Mouse (Mus musculus) MEL (cell line): ENCODE data around the gene Ivd. TPM values are rescaled to one million over a fixed set of nuclear protein-coding genes. Genes with fewer than 3 reads are reported as not detected.

Experiments used
- DNase-seq: peaks from one replicate; pipeline ENCODE4 v3.0.0; 2011; ENCODE audit warnings: low read depth, low spot score
- H3K27ac ChIP-seq: 2 replicates; pipeline ENCODE4 v1.5.1; 2012; ENCODE audit warnings: low read depth, mild to moderate bottlenecking, control low read depth, low read length, moderate library complexity; ENCODE audit not compliant: control insufficient read depth
- H3K27me3 ChIP-seq, 2 experiments: fragments of 150-350 bp in 1 of 2; sonication (generic) in 1 of 2; 2 replicates each; pipeline ENCODE4 v1.6.1; 2012; ENCODE audit warnings: low read length in 2 of 2, mild to moderate bottlenecking in 2 of 2, improper control_type of control experiment in 1 of 2, moderate library complexity in 1 of 2; ENCODE audit not compliant: insufficient read depth in 2 of 2, control insufficient read depth in 1 of 2
- H3K36me3 ChIP-seq, 2 experiments: 2 replicates each; pipeline ENCODE4 v1.6.1; 2012 to 2014; ENCODE audit warnings: low read length in 2 of 2, improper control_type of control experiment in 1 of 2, inconsistent platforms in 1 of 2, mild to moderate bottlenecking in 1 of 2; ENCODE audit not compliant: insufficient read depth in 2 of 2, control insufficient read depth in 1 of 2
- H3K4me1 ChIP-seq, 2 experiments: fragments of 150-350 bp in 1 of 2; sonication (generic) in 1 of 2; 2 replicates each; pipeline ENCODE4 v1.6.1; 2012; ENCODE audit warnings: low read length in 2 of 2, improper control_type of control experiment in 1 of 2, mild to moderate bottlenecking in 1 of 2; ENCODE audit not compliant: insufficient read depth in 2 of 2, control insufficient read depth in 1 of 2
- H3K4me3 ChIP-seq, 2 experiments: fragments of 150-350 bp in 1 of 2; sonication (generic) in 1 of 2; 2 replicates each; pipeline ENCODE4 v1.5.1; 2012; ENCODE audit warnings: low read depth in 2 of 2, low read length in 2 of 2, mild to moderate bottlenecking in 2 of 2, moderate library complexity in 2 of 2, control low read depth in 1 of 2, improper control_type of control experiment in 1 of 2; ENCODE audit not compliant: control insufficient read depth in 1 of 2, insufficient read depth in 1 of 2
- H3K79me2 ChIP-seq: 2 replicates; pipeline ENCODE4 v1.6.1; 2012; ENCODE audit warnings: mild to moderate bottlenecking, low read length, moderate library complexity; ENCODE audit not compliant: control insufficient read depth, poor library complexity, insufficient read depth
- H3K9ac ChIP-seq: 2 replicates; pipeline ENCODE4 v1.6.1; 2012; ENCODE audit warnings: low read depth, mild to moderate bottlenecking, control low read depth, low read length, moderate library complexity; ENCODE audit not compliant: control insufficient read depth, poor library complexity, severe bottlenecking
- H3K9me3 ChIP-seq: fragments of 150-350 bp; sonication (generic); replicated peaks from 2 replicates; pipeline ENCODE4 v1.6.1; 2012; ENCODE audit warnings: mild to moderate bottlenecking, low read length, improper control_type of control experiment, moderate library complexity; ENCODE audit not compliant: insufficient read depth
- ELF1 ChIP-seq: IDR thresholded peaks from 2 replicates; pipeline ENCODE4 v1.6.1; 2014; ENCODE audit warnings: low read depth, mild to moderate bottlenecking, inconsistent platforms, low read length, improper control_type of control experiment, moderate library complexity
- EP300 ChIP-seq, 2 experiments: IDR thresholded peaks; 2 replicates each; pipeline ENCODE4 v1.6.1; 2011; ENCODE audit warnings: improper control_type of control experiment in 2 of 2, low read length in 2 of 2, low read depth in 1 of 2, mild to moderate bottlenecking in 1 of 2
- ETS1 ChIP-seq: IDR thresholded peaks from 2 replicates; pipeline ENCODE4 v1.6.1; 2012; ENCODE audit warnings: low read depth, mild to moderate bottlenecking, inconsistent platforms, low read length, improper control_type of control experiment, moderate library complexity
- HCFC1 ChIP-seq: IDR thresholded peaks from 2 replicates; pipeline ENCODE4 v1.6.1; 2012; ENCODE audit warnings: low read depth, mild to moderate bottlenecking, inconsistent platforms, low read length, improper control_type of control experiment, moderate library complexity
- KAT2A ChIP-seq: conservative IDR thresholded peaks from 2 replicates; pipeline ENCODE4 v1.6.1; 2012; ENCODE audit warnings: low read depth, low read length, improper control_type of control experiment, inconsistent platforms
- MAFK ChIP-seq: IDR thresholded peaks from 2 replicates; pipeline ENCODE4 v1.6.1; 2011; ENCODE audit warnings: low read depth, mild to moderate bottlenecking, low read length, improper control_type of control experiment, borderline replicate concordance
- MAX ChIP-seq: IDR thresholded peaks from 2 replicates; pipeline ENCODE4 v1.6.1; 2011; ENCODE audit warnings: low read length, improper control_type of control experiment
- MAZ ChIP-seq: IDR thresholded peaks from 2 replicates; pipeline ENCODE4 v1.6.1; 2012; ENCODE audit warnings: low read depth, mild to moderate bottlenecking, inconsistent platforms, low read length, improper control_type of control experiment
- MEF2A ChIP-seq: IDR thresholded peaks from 2 replicates; pipeline ENCODE4 v1.6.1; 2014; ENCODE audit warnings: low read depth, mild to moderate bottlenecking, inconsistent platforms, low read length, improper control_type of control experiment; ENCODE audit not compliant: poor library complexity, insufficient replicate concordance, severe bottlenecking; ENCODE audit errors: extremely low read depth
- MXI1 ChIP-seq: IDR thresholded peaks from 2 replicates; pipeline ENCODE4 v1.6.1; 2011; ENCODE audit warnings: mild to moderate bottlenecking, low read depth, low read length, improper control_type of control experiment
- NELFE ChIP-seq: IDR thresholded peaks from 2 replicates; pipeline ENCODE4 v1.6.1; 2011; ENCODE audit warnings: low read depth, low read length, improper control_type of control experiment
- NRF1 ChIP-seq: IDR thresholded peaks from 2 replicates; pipeline ENCODE4 v1.6.1; 2014; ENCODE audit warnings: low read depth, mild to moderate bottlenecking, inconsistent platforms, low read length, improper control_type of control experiment, moderate library complexity; ENCODE audit not compliant: poor library complexity, insufficient read depth, severe bottlenecking
- POLR2A ChIP-seq, 2 experiments: IDR thresholded peaks; 2 replicates each; pipeline ENCODE4 v1.6.1; 2011 to 2012; ENCODE audit warnings: low read length in 2 of 2, mild to moderate bottlenecking in 2 of 2, control low read depth in 1 of 2, improper control_type of control experiment in 1 of 2, low read depth in 1 of 2, moderate library complexity in 1 of 2; ENCODE audit not compliant: control insufficient read depth in 1 of 2, insufficient read depth in 1 of 2, poor library complexity in 1 of 2
- POLR2AphosphoS2 ChIP-seq: IDR thresholded peaks from 2 replicates; pipeline ENCODE4 v1.6.1; 2011; ENCODE audit warnings: low read length, improper control_type of control experiment
- RAD21 ChIP-seq: IDR thresholded peaks from 2 replicates; pipeline ENCODE4 v1.6.1; 2011; ENCODE audit warnings: mild to moderate bottlenecking, low read depth, low read length, improper control_type of control experiment
- RCOR1 ChIP-seq: IDR thresholded peaks from 2 replicates; pipeline ENCODE4 v1.6.1; 2012; ENCODE audit warnings: low read depth, mild to moderate bottlenecking, inconsistent platforms, low read length, improper control_type of control experiment
- SIN3A ChIP-seq: IDR thresholded peaks from 2 replicates; pipeline ENCODE4 v1.6.1; 2012; ENCODE audit warnings: low read length, improper control_type of control experiment, inconsistent platforms
- TBP ChIP-seq: IDR thresholded peaks from 2 replicates; pipeline ENCODE4 v1.8.0; 2011; ENCODE audit warnings: low read depth, low read length, improper control_type of control experiment
- TCF12 ChIP-seq: IDR thresholded peaks from 2 replicates; pipeline ENCODE4 v1.6.1; 2014; ENCODE audit warnings: low read depth, mild to moderate bottlenecking, inconsistent platforms, low read length, improper control_type of control experiment, moderate library complexity
- UBTF ChIP-seq: IDR thresholded peaks from 2 replicates; pipeline ENCODE4 v1.6.1; 2012; ENCODE audit warnings: low read depth, mild to moderate bottlenecking, inconsistent platforms, low read length, improper control_type of control experiment, moderate library complexity, borderline replicate concordance; ENCODE audit not compliant: insufficient read depth
- ZMIZ1 ChIP-seq: IDR thresholded peaks from 2 replicates; pipeline ENCODE4 v1.6.1; 2012; ENCODE audit warnings: low read depth, mild to moderate bottlenecking, inconsistent platforms, low read length, improper control_type of control experiment, moderate library complexity
- ZNF384 ChIP-seq: IDR thresholded peaks from 2 replicates; pipeline ENCODE4 v1.6.1; 2012; ENCODE audit warnings: low read depth, mild to moderate bottlenecking, inconsistent platforms, low read length, improper control_type of control experiment
- polyA plus RNA-seq, 2 experiments: library from polyadenylated mRNA; stranded (reverse) in 1 of 2; unstranded in 1 of 2; fragments of >175 nt in 1 of 2; fragments of >200 nt in 1 of 2; gene quantifications; 2 replicates each; pipeline versions ENCODE4 v1.2.1 to v1.2.4; 2012; ENCODE audit warnings: low replicate concordance in 2 of 2, low read depth in 1 of 2; ENCODE audit not compliant: insufficient read length in 2 of 2, insufficient read depth in 1 of 2, missing spikeins in 1 of 2
- total RNA-seq: library from RNA; depleted of rRNA; stranded (reverse); fragments of 300-350 nt; gene quantifications from 2 replicates; pipeline ENCODE4 v1.2.3, GENCODE M21; 2012

Gene Ivd
- total and polyA plus RNA-seq, 3 experiments: 17.1 to 33.4 TPM; not detected in 1

- H3K79me2 ChIP-seq: peaks cover 8% of the 10 kb centered on the region
- no peaks in the 10 kb centered on the region for H3K9me3 ChIP-seq
- no peaks in the 10 kb centered on the region for H3K27me3 ChIP-seq
- H3K4me1 ChIP-seq: peaks cover 12 to 25% of the 10 kb centered on the region in 2 experiments
- H3K36me3 ChIP-seq: peaks cover 9 to 26% of the 10 kb centered on the region in 2 experiments
- H3K9ac ChIP-seq: peak within 1 kb of the TSS; percentile 79
- H3K4me3 ChIP-seq: peak within 1 kb of the TSS; percentile 71 to 89
- TF ChIP-seq UBTF (no peak), NELFE (peak; percentile 91), NRF1 (peak; percentile 64), MAZ (peak; percentile 72), MEF2A (no peak), POLR2A (IDR thresholded peaks at IDR 0.05; ENCODE audit: control insufficient read depth in 1 of 2, insufficient read depth in 1 of 2, low read depth in 1 of 2, low read length in 2 of 2, poor library complexity in 1 of 2) (peak; percentile 51 to 88), EP300 (IDR thresholded peaks at IDR 0.05; ENCODE audit: low read depth in 1 of 2, low read length in 2 of 2) (peak in 1 of 2 experiments; percentile 37; a peak in 2 of 4 replicates), ETS1 (peak; percentile 23; the same call in 1 of the 2 replicates), TCF12 (peak; percentile 63), HCFC1 (peak; percentile 98), RAD21 (no peak), RCOR1 (peak; percentile 85), ZMIZ1 (peak; percentile 71; the same call in 1 of the 2 replicates), ELF1 (peak; percentile 91), MAX (peak; percentile 59), POLR2AphosphoS2 (peak; percentile 88), KAT2A (peak; percentile 81), MXI1 (no peak), TBP (peak; percentile 73), ZNF384 (no peak), SIN3A (peak; percentile 92), MAFK (no peak)
- H3K27ac ChIP-seq: peak within 1 kb of the TSS; percentile 83
- peak; percentile 96 for DNase-seq
Observed at GRCm38 (mm10) chr2:118813981-118814836, 47.5 kb upstream of the Ivd start, which contains the start of gene Knstrn. Knstrn (plus strand) TSS chr2:118814003.
